Comparison of ENCODE assay signal across 35 mouse cellular contexts in the genomic region with DNA sequence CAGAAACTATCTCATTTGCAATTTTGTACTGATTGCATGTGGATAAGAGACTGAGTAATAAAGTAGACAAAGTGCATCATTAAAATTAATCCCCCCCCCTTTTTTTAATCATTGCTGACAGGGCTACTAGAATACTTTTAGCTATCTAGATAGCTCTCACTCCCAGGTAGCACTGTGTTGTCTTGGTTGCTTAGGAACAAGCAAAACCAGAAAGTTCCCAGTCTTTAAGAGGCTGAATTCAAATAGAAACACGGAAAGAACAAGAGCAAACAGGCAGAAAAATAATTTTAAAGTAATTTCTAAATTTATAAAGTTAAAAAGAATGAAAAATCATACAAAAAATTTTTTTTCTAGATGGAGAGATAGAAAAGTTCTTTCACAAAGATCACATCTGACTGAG.
"Had no signal": no experiment of that assay in that cellular context is flagged by ENCODE, and none has a peak within 500 bp of the region (broad histone marks: within the 10 kb centered on the region; RNA-seq: fewer than 3 reads in every experiment).

No protein-coding gene starts in this region.

- H3K9me3 ChIP-seq: heart, embryonic 10.5 days; heart, embryonic 12.5 days; heart, embryonic 13.5 days; heart, embryonic 15.5 days; hindbrain, embryonic 10.5 days; hindbrain, embryonic 12.5 days; hindbrain, embryonic 13.5 days; hindbrain, embryonic 15.5 days; intestine, embryonic 15.5 days; kidney, embryonic 15.5 days had no signal

- H3K36me3 ChIP-seq: heart, embryonic 10.5 days; heart, embryonic 12.5 days; heart, embryonic 13.5 days; heart, embryonic 15.5 days; hindbrain, embryonic 10.5 days; hindbrain, embryonic 12.5 days; hindbrain, embryonic 13.5 days; hindbrain, embryonic 15.5 days; intestine, embryonic 15.5 days; kidney, embryonic 15.5 days had no signal

- H3K27me3 ChIP-seq: heart, embryonic 12.5 days; heart, embryonic 13.5 days; heart, embryonic 15.5 days; hindbrain, embryonic 12.5 days; hindbrain, embryonic 13.5 days; hindbrain, embryonic 15.5 days; intestine, embryonic 15.5 days; kidney, embryonic 15.5 days had no signal

- DNase-seq: heart, postnatal 10 days; heart, postnatal 14 days; heart, postnatal 36 days; heart, postnatal 4 days; kidney, adult 11 months; kidney, adult 18-20 months; kidney, adult 2 months; kidney, adult 8-10 months; kidney, adult 9 months; kidney, postnatal 10 days; kidney, postnatal 14 days; kidney, postnatal 25 days; kidney, postnatal 36 days; kidney, postnatal 4 days; layer of hippocampus, adult 9-11 months; layer of hippocampus, postnatal 36 days had no signal

- H3K4me3 ChIP-seq: heart, embryonic 10.5 days; heart, embryonic 12.5 days; heart, embryonic 13.5 days; heart, embryonic 15.5 days; hindbrain, embryonic 10.5 days; hindbrain, embryonic 12.5 days; hindbrain, embryonic 13.5 days; hindbrain, embryonic 15.5 days; intestine, embryonic 15.5 days; kidney, embryonic 15.5 days; layer of hippocampus, adult 2 months had no signal

- H3K27ac ChIP-seq: heart, embryonic 10.5 days; heart, embryonic 13.5 days; heart, embryonic 15.5 days; hindbrain, embryonic 10.5 days; hindbrain, embryonic 12.5 days; hindbrain, embryonic 13.5 days; hindbrain, embryonic 14.5 days; hindbrain, embryonic 15.5 days; hindbrain, postnatal 0 days; intestine, embryonic 15.5 days; kidney, embryonic 15.5 days; kidney, postnatal 0 days; layer of hippocampus, adult 2 months had no signal

- ATAC-seq: hindbrain, embryonic 16.5 days; hindbrain, postnatal 0 days; inflammation-experienced regulatory T-cells, adult 6 months; intestine, embryonic 15.5 days; intestine, embryonic 16.5 days; intestine, postnatal 0 days had no signal

- H3K4me2 ChIP-seq: heart, embryonic 11.5 days; heart, embryonic 12.5 days; heart, embryonic 13.5 days; heart, embryonic 15.5 days; hindbrain, embryonic 12.5 days; hindbrain, embryonic 13.5 days; hindbrain, embryonic 14.5 days; hindbrain, embryonic 15.5 days; intestine, embryonic 15.5 days; kidney, embryonic 15.5 days had no signal

- H3K4me1 ChIP-seq: heart, embryonic 10.5 days; heart, embryonic 12.5 days; heart, embryonic 13.5 days; heart, embryonic 15.5 days; hindbrain, embryonic 10.5 days; hindbrain, embryonic 12.5 days; hindbrain, embryonic 13.5 days; hindbrain, embryonic 15.5 days; intestine, embryonic 15.5 days; kidney, embryonic 15.5 days had no signal

- H3K9ac ChIP-seq: heart, embryonic 12.5 days; heart, embryonic 13.5 days; heart, embryonic 15.5 days; hindbrain, embryonic 12.5 days; hindbrain, embryonic 13.5 days; hindbrain, embryonic 14.5 days; hindbrain, embryonic 15.5 days; intestine, embryonic 15.5 days; kidney, embryonic 15.5 days had no signal
